Mouse (Mus musculus): ENCODE measurements around the gene Rasl10a.
A peak's percentile ranks its signal among the peaks of the same experiment; 100 is the strongest.

Rasl10a gene

DNA sequence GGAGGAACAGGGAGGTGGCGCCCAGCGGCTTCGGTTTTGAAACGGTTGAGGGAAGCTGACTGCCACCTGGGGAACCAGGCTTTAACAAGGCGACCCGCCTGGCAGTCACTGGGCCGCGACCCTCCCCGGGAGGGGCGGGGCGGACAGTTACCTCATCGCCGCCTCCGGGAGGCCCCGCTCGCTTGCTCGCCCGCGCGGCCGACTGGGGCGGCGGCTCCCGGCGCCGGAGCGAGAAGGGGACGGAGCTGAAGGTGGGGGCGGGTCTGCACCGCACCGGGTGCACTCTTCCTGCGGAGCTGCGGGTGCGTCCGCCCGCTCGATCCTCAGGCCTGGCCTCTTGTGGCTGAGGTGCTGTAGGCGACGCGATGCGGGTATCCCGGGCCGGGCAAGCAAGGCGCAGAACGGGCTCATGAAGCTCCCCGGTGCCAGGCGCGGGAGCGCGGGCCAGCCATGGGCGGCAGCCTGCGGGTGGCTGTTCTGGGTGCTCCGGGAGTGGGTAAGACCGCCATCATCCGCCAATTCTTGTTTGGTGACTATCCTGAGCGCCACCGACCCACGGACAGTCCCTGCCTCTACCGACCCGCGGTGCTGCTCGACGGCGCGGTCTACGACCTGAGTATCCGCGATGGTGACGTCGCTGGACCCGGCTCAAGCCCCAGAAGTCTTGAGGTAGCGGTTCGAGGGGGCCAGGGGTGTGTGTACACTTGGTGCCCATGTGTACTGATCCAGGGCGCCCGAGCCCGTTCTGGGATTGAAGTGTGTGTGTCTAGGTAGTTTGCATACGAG, at the start of gene Rasl10a:
Gene Rasl10a, plus strand, starts transcription at position 273 of the 786 bp plus-strand sequence.
- no peak for DNase-seq (ENCODE audit: low read depth, low spot score)

DNA sequence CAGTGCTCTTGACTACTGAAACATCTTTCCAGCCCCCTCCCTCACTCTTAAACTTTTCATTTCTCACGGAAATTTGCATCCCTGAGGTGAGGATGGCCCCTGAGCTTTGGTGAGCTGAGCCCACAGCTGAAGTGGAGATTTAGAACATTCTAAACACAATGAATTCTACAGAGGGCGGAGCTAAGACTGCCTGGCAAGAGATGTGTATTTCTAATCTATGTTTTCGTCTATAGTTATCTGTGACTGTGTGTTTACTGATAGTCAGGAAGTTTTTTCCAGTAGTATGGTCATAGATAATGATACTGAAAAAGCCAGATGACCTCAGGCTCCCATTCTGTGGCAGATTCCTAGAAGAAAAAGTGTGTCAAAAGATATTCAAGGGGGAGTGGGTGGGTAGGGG, 49.1 kb upstream of the Rasl10a start:
- no peak for DNase-seq (ENCODE audit: low read depth, low spot score)

- DNase-seq (ENCODE audit: low read depth, low spot score): no peak
These were observed 48.4 kb upstream of the Rasl10a start for GRCm38 (mm10) chr11:5009354-5010074.

DNA sequence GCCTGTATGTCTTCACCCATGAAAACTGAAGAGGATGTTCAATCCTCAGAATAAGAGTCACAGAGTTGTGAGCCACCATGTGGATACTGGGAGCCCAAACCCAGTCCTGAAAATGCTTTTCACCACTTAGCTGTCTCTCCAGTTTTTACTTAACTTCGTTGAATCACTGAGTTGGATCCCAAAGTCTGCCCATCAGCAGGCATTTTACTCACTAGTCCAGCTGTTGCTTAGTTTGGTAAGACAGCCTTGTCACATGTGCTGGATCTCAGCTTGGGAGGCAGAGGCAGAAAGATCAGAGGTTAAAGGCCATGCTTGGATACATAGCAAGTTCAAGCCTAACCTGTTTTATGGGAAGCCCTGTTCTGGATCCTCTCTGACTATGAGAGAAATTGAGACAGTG, 47.7 kb upstream of the Rasl10a start:
- DNase-seq (ENCODE audit: low read depth, low spot score): no peak

DNA sequence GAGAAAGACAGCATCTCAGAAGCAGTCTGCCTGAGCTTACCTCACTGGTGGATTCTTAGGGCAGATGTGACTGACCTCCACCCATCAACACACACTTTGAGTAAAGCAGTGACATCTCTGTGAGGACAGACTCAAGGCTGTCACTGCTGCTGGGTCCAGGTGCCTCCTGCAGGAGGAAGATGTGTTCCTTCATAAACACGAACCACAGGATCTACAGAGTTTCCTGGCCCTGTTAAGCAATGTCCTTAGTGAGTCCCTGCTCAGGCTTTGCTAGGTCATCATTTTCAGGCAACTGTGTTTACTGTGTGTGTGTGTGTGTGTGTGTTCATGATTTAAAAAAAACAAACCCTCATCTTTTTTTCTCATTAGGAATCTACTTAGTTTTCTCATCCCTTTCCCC, 46.4 kb upstream of the Rasl10a start:
- DNase-seq (ENCODE audit: low read depth, low spot score): no peak

DNA sequence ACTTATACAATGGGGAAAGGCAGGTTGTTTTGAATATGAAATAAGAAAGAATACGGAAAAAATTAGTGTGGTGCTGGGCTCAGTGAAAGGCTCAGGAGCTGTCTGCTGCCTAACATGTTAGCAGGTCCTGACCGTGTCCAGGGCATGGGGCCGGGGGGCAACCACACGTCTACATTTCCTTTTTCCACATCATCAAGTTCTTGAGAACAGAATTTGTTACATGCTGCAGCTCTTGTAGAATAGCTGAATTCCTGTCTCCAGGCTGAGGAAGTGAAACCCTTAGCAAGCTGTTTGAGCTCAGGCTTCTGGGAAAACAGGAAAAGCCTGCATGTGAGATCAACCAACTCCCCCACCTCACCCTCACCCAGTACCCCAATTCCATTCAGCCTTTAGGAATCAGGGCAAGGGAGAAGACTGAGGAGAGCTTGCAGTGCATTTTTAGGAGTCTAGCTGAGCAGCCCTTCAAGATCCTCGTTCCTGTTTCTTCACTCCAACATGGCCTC, 45.7 kb upstream of the Rasl10a start:
- DNase-seq (ENCODE audit: low read depth, low spot score): no peak

- peak; percentile 18 for DNase-seq (ENCODE audit: low read depth, low spot score)
These were observed 42.2 kb upstream of the Rasl10a start for GRCm38 (mm10) chr11:5015720-5016119.

DNA sequence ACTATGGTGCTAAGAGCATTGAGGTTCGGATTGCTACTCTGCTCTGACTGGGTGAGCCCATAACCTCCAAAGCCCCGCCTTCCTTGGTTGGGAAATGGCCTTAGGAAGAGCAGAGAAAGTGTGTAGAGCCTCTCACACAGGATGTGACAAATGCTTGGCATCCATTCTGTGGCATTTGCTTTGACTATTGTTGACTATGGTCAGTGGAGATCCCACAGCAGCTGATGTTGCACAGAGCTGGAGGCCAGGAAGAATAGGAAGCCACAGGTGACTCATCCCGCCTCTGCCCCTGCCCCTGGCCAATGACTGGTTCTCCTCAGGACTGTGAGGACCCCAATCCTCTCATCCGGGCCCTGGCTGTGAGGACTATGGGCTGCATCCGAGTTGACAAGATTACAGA, 41.6 kb upstream of the Rasl10a start:
- DNase-seq (ENCODE audit: low read depth, low spot score): no peak

- peak; percentile 45 for DNase-seq (ENCODE audit: low read depth, low spot score)
These were observed 40.4 kb upstream of the Rasl10a start for GRCm38 (mm10) chr11:5017506-5017905.

GRCm38 (mm10) chr11:5025108-5025507, 32.8 kb upstream of the Rasl10a start:
- DNase-seq (ENCODE audit: low read depth, low spot score): no peak

- no peak for DNase-seq (ENCODE audit: low read depth, low spot score)
These were observed 29.7 kb upstream of the Rasl10a start for GRCm38 (mm10) chr11:5028228-5028627.

DNA sequence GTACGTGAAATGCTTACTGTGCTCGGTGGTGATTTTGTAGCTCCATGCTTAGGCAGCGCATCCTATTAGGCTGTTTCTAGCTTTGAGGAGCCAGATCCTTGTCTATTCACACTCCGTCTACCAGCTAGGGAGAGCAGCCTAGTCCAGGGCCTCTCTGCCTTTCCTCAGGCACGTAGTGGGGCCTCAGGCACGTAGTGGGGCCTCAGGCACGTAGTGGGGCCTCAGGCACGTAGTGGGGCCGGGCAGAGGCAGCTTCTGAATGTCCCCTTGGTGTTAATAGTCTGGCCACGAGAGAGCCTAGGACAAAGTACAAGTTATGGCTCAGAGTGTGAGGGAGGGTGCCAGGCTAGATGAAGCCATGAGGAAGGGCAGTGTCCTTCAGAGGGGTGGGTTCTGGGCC, 25.2 kb upstream of the Rasl10a start:
- DNase-seq (ENCODE audit: low read depth, low spot score): no peak

- DNase-seq (ENCODE audit: low read depth, low spot score): no peak
These were observed 24.8 kb upstream of the Rasl10a start for GRCm38 (mm10) chr11:5033136-5033535.

DNA sequence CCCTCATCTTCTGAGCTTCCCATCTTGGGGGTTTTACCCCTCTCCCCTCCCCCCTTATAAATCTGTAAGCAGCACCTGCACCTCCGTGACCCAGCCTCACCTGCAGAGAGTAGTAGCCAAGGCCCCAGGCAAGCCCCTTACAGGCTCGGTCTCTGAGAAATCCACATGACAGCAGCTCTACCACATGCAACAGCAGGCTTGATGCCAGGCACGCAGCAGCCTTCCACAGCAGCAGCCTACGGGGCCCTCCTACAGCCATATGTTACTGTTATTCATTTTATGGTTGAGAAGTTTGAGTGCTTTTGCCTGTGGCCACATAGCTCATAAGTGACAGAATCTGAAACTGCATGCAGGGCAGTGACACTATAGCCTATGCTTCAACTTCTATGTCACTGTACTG, 22.5 kb upstream of the Rasl10a start:
- DNase-seq (ENCODE audit: low read depth, low spot score): no peak

GRCm38 (mm10) chr11:5037146-5037854, 20.6 kb upstream of the Rasl10a start:
- no peak for DNase-seq (ENCODE audit: low read depth, low spot score)

DNA sequence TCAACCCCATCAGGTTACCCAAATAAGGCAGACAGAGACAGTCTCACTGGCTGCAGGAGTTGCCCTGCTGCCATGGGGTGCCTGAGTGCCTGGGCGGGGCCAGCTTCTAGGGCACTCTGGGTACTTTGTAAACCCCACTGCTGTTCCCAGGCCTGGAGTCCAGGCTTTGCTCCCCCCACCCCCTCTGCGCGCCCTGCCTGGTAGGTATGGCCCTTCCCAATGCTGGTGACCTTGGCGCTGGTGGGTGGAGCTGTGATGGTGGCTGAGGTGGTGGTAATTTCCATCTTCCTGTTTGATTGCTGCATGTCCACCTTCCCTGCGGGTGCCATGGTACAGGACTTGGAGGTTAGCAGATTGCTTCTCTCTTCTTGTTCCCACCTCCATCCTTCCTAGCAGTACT, 17.3 kb upstream of the Rasl10a start:
- peak; percentile 62 for DNase-seq (ENCODE audit: low read depth, low spot score)

DNA sequence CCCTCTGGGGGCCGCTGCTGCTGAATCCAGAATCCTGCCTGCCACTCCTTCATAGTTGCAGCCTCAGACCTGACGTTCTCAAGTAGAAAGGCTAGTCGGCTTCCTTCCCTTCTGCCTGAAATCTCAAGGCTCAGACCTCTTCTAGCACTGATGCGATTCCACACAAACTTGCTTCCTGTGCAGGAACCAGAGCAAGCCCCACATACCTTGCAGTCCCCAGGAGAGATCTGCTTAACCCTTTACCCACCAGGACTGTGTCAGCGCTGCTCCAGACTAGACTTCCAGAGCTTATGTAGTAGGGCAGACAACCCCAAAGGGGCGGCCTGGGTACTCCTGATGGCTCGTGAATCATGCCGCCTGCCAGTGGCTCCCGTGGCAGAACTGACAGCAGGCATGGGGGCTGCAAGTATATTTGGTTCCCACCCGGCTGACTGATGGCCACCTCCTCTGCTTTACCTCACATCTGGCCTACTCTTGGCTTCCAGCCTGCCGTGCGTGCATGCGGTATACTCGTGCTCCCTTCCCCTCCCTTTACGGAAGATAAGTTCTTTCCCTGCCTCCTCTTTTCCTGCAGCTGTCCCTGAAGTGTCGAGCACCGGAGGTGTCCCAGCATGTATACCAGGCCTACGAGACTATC, 16.7 kb upstream of the Rasl10a start:
- DNase-seq (ENCODE audit: low read depth, low spot score): no peak

- DNase-seq (ENCODE audit: low read depth, low spot score): no peak
These were observed 15.1 kb upstream of the Rasl10a start for GRCm38 (mm10) chr11:5042645-5043381.

- peak; percentile 90 for DNase-seq (ENCODE audit: low read depth, low spot score)
These were observed 11.5 kb upstream of the Rasl10a start for GRCm38 (mm10) chr11:5046321-5046926.

GRCm38 (mm10) chr11:5051629-5052028, 6.3 kb upstream of the Rasl10a start:
- DNase-seq (ENCODE audit: low read depth, low spot score): no peak
